Mouse (Mus musculus) kidney, adult 9 months (tissue): ENCODE results near the gene Zfc3h1.

Source experiments
- DNase-seq: peaks from one replicate; pipeline ENCODE4 v3.0.0; 2022

Zfc3h1 gene

GRCm38 (mm10) chr10:115478441-115479141, 93.8 kb downstream of the Zfc3h1 start:
- DNase-seq = no peak
